Mouse (Mus musculus): ENCODE results near the gene Spta1. TPM values are rescaled to one million over a fixed set of nuclear protein-coding genes. Genes with fewer than 3 reads are reported as not detected.

Gene Spta1
- polyA plus RNA-seq, 1 experiment = 0.09 TPM

- Histone ChIP-seq H3K4me1 (ENCODE audit: control insufficient read depth, insufficient read depth, low read length) (no peaks in the 10 kb centered on the region), H3K4me3 (replicated peaks; ENCODE audit: extremely low read depth, low read depth, low read length) (no peak overlapping the region)
- DNase-seq = no peak
- TF ChIP-seq CTCF (IDR thresholded peaks at IDR 0.05; ENCODE audit: insufficient read depth, low read length) = no peak
- no peak for TF ChIP-seq POLR2A (IDR thresholded peaks at IDR 0.05; ENCODE audit: borderline replicate concordance, extremely low read depth, low read depth, low read length)
These were observed 3.6 kb upstream of the Spta1 start for GRCm38 (mm10) chr1:174169024-174169423.

- H3K4me1 ChIP-seq (ENCODE audit: control insufficient read depth, insufficient read depth, low read length) = no peaks in the 10 kb centered on the region
- H3K4me3 ChIP-seq (replicated peaks; ENCODE audit: extremely low read depth, low read depth, low read length) = no peak overlapping the region
- 45% methylated on average over 5 of the region's 5 CpGs for WGBS
- TF ChIP-seq CTCF (IDR thresholded peaks at IDR 0.05; ENCODE audit: insufficient read depth, low read length) (no peak), POLR2A (IDR thresholded peaks at IDR 0.05; ENCODE audit: borderline replicate concordance, extremely low read depth, low read depth, low read length) (no peak)
- DNase-seq = no peak
These were observed 1.7 kb upstream of the Spta1 start for GRCm38 (mm10) chr1:174170706-174171501.

- no peak for TF ChIP-seq CTCF (IDR thresholded peaks at IDR 0.05; ENCODE audit: insufficient read depth, low read length)
- no peak for TF ChIP-seq POLR2A (IDR thresholded peaks at IDR 0.05; ENCODE audit: borderline replicate concordance, extremely low read depth, low read depth, low read length)
- DNase-seq = no peak
- Histone ChIP-seq H3K4me3 (replicated peaks; ENCODE audit: extremely low read depth, low read depth, low read length) (no peak overlapping the region), H3K4me1 (ENCODE audit: control insufficient read depth, insufficient read depth, low read length) (no peaks in the 10 kb centered on the region)
- 55% methylated on average over 2 of the region's 2 CpGs for WGBS
These were observed 1.0 kb upstream of the Spta1 start for GRCm38 (mm10) chr1:174171537-174171936.

- DNase-seq = no peak
- Histone ChIP-seq H3K4me1 (ENCODE audit: control insufficient read depth, insufficient read depth, low read length) (no peaks in the 10 kb centered on the region), H3K4me3 (replicated peaks; ENCODE audit: extremely low read depth, low read depth, low read length) (no peak overlapping the region)
- 49% methylated on average over 7 of the region's 7 CpGs for WGBS
- TF ChIP-seq CTCF (IDR thresholded peaks at IDR 0.05; ENCODE audit: insufficient read depth, low read length) (no peak), POLR2A (IDR thresholded peaks at IDR 0.05; ENCODE audit: borderline replicate concordance, extremely low read depth, low read depth, low read length) (no peak)
These were observed 32.1 kb downstream of the Spta1 start for GRCm38 (mm10) chr1:174204699-174205098.

GRCm38 (mm10) chr1:174212286-174212685 is 39.7 kb downstream of the Spta1 start:
- Histone ChIP-seq H3K4me3 (replicated peaks; ENCODE audit: extremely low read depth, low read depth, low read length) (no peak overlapping the region), H3K4me1 (ENCODE audit: control insufficient read depth, insufficient read depth, low read length) (no peaks in the 10 kb centered on the region)
- DNase-seq = no peak
- TF ChIP-seq POLR2A (IDR thresholded peaks at IDR 0.05; ENCODE audit: borderline replicate concordance, extremely low read depth, low read depth, low read length) (no peak), CTCF (IDR thresholded peaks at IDR 0.05; ENCODE audit: insufficient read depth, low read length) (no peak)
- 71% methylated on average over 5 of the region's 5 CpGs for WGBS

GRCm38 (mm10) chr1:174215270-174216038 is 42.9 kb downstream of the Spta1 start:
- WGBS = 55% methylated on average over 8 of the region's 8 CpGs
- no peaks in the 10 kb centered on the region for H3K4me1 ChIP-seq (ENCODE audit: control insufficient read depth, insufficient read depth, low read length)
- no peak for TF ChIP-seq POLR2A (IDR thresholded peaks at IDR 0.05; ENCODE audit: borderline replicate concordance, extremely low read depth, low read depth, low read length)
- no peak for TF ChIP-seq CTCF (IDR thresholded peaks at IDR 0.05; ENCODE audit: insufficient read depth, low read length)
- H3K4me3 ChIP-seq (replicated peaks; ENCODE audit: extremely low read depth, low read depth, low read length) = no peak overlapping the region
- no peak for DNase-seq

GRCm38 (mm10) chr1:174216528-174217204 is 44.1 kb downstream of the Spta1 start:
- Histone ChIP-seq H3K4me3 (replicated peaks; ENCODE audit: extremely low read depth, low read depth, low read length) (no peak overlapping the region), H3K4me1 (ENCODE audit: control insufficient read depth, insufficient read depth, low read length) (no peaks in the 10 kb centered on the region)
- no peak for TF ChIP-seq POLR2A (IDR thresholded peaks at IDR 0.05; ENCODE audit: borderline replicate concordance, extremely low read depth, low read depth, low read length)
- TF ChIP-seq CTCF (IDR thresholded peaks at IDR 0.05; ENCODE audit: insufficient read depth, low read length) = no peak
- WGBS = 83% methylated on average over 8 of the region's 8 CpGs
- DNase-seq = no peak

GRCm38 (mm10) chr1:174239916-174240315 is 67.3 kb downstream of the Spta1 start:
- 79% methylated on average over 4 of the region's 4 CpGs for WGBS
- TF ChIP-seq POLR2A (IDR thresholded peaks at IDR 0.05; ENCODE audit: borderline replicate concordance, extremely low read depth, low read depth, low read length) (no peak), CTCF (IDR thresholded peaks at IDR 0.05; ENCODE audit: insufficient read depth, low read length) (no peak)
- H3K4me1 ChIP-seq (ENCODE audit: control insufficient read depth, insufficient read depth, low read length) = no peaks in the 10 kb centered on the region

GRCm38 (mm10) chr1:174244621-174245020 is 72.0 kb downstream of the Spta1 start:
- WGBS = 73% methylated on average over 2 of the region's 2 CpGs
- Histone ChIP-seq H3K4me1 (ENCODE audit: control insufficient read depth, insufficient read depth, low read length) (no peaks in the 10 kb centered on the region), H3K4me3 (replicated peaks; ENCODE audit: extremely low read depth, low read depth, low read length) (no peak overlapping the region)
- TF ChIP-seq POLR2A (IDR thresholded peaks at IDR 0.05; ENCODE audit: borderline replicate concordance, extremely low read depth, low read depth, low read length) (no peak), CTCF (IDR thresholded peaks at IDR 0.05; ENCODE audit: insufficient read depth, low read length) (no peak)
- DNase-seq = no peak

More at GRCm38 (mm10) chr1:174239916-174240315, 67.3 kb downstream of the Spta1 start:
- no peak for DNase-seq
- no peak overlapping the region for H3K4me3 ChIP-seq (replicated peaks; ENCODE audit: extremely low read depth, low read depth, low read length)
